Mouse (Mus musculus) liver, adult 2 months (tissue): ENCODE measurements around the gene Spag5.

Experiments
- CTCF ChIP-seq: fragments of 200-500 bp; IDR thresholded peaks from 2 replicates; pipeline ENCODE4 v1.5.1; 2011; ENCODE audit warnings: low read depth, low read length, control low read depth
- POLR2A ChIP-seq: fragments of 200-500 bp; IDR thresholded peaks from 2 replicates; pipeline ENCODE4 v1.6.1; 2011; ENCODE audit warnings: low read length, control low read depth; ENCODE audit not compliant: insufficient read depth; ENCODE audit errors: extremely low read depth

GRCm38 (mm10) chr11:78262550-78262949 lies 38.8 kb upstream of the Spag5 start:
- no peak for TF ChIP-seq POLR2A
- TF ChIP-seq CTCF = peak; percentile 75
